Mouse (Mus musculus): Measurements from ENCODE around the gene Gtf3c1. TPM values are rescaled to one million over a fixed set of nuclear protein-coding genes. Genes with fewer than 3 reads are reported as not detected.
"Not testable (repeated sequence)": the region's sequence is repeated elsewhere in the genome, so short reads cannot be mapped to it uniquely, and the experiment has no call there.

Gene Gtf3c1
- polyA plus RNA-seq, 1 experiment from 2014 or later, result 24.0 TPM

- Histone ChIP-seq H3K36me3 (ENCODE audit: control insufficient read depth, insufficient read depth, low read length) (no peaks in the 10 kb centered on the region), H3K9me3 (replicated peaks; ENCODE audit: control insufficient read depth, low read length) (no peaks in the 10 kb centered on the region), H3K4me3 (replicated peaks; ENCODE audit: low read length) (no peak overlapping the region), H3K4me2 (ENCODE audit: low read depth, low read length) (no peak overlapping the region), H3K27me3 (ENCODE audit: control insufficient read depth, insufficient read depth, low read length) (no peaks in the 10 kb centered on the region), H3K9ac (ENCODE audit: low read length) (no peak overlapping the region), H3K4me1 (ENCODE audit: control insufficient read depth, insufficient read depth, low read length) (peaks cover 7% of the 10 kb centered on the region; the same call in 1 of the 2 replicates), H3K27ac (ENCODE audit: low read length) (peak overlapping the region; percentile 12; the same call in 1 of the 2 replicates)
- peak; percentile 67; the same call in 1 of the 2 replicates for ATAC-seq (ENCODE audit: insufficient read depth, low FRiP score)
- 42% methylated on average over 2 of the region's 2 CpGs for WGBS
Observed at GRCm38 (mm10) chr7:125716724-125717123, 9.1 kb upstream of the Gtf3c1 start.

GRCm38 (mm10) chr7:125714803-125715202 is 7.2 kb upstream of the Gtf3c1 start:
- H3K4me2 ChIP-seq (ENCODE audit: low read depth, low read length), result no peak overlapping the region
- no peak for ATAC-seq (ENCODE audit: insufficient read depth, low FRiP score)
- H3K4me3 ChIP-seq (replicated peaks; ENCODE audit: low read length), result no peak overlapping the region
- no peaks in the 10 kb centered on the region for H3K27me3 ChIP-seq (ENCODE audit: control insufficient read depth, insufficient read depth, low read length)
- no peak overlapping the region for H3K27ac ChIP-seq (ENCODE audit: low read length)
- 0 out of 2 replicates have a peak, but pooled peaks cover 4% of the 10 kb centered on the region for H3K4me1 ChIP-seq (ENCODE audit: control insufficient read depth, insufficient read depth, low read length)
- H3K9ac ChIP-seq (ENCODE audit: low read length), result no peak overlapping the region
- no peaks in the 10 kb centered on the region for H3K9me3 ChIP-seq (replicated peaks; ENCODE audit: control insufficient read depth, low read length)
- no peaks in the 10 kb centered on the region for H3K36me3 ChIP-seq (ENCODE audit: control insufficient read depth, insufficient read depth, low read length)
- 80% methylated on average over 3 of the region's 3 CpGs for WGBS

GRCm38 (mm10) chr7:125713542-125714055 is 6.0 kb upstream of the Gtf3c1 start:
- H3K4me1 ChIP-seq (ENCODE audit: control insufficient read depth, insufficient read depth, low read length); H3K9ac ChIP-seq (ENCODE audit: low read length); H3K27ac ChIP-seq (ENCODE audit: low read length); H3K4me2 ChIP-seq (ENCODE audit: low read depth, low read length); ATAC-seq (ENCODE audit: insufficient read depth, low FRiP score); H3K27me3 ChIP-seq (ENCODE audit: control insufficient read depth, insufficient read depth, low read length); H3K9me3 ChIP-seq (replicated peaks; ENCODE audit: control insufficient read depth, low read length); H3K36me3 ChIP-seq (ENCODE audit: control insufficient read depth, insufficient read depth, low read length); H3K4me3 ChIP-seq (replicated peaks; ENCODE audit: low read length): not testable (repeated sequence)
- WGBS, result 84% methylated on average over 7 of the region's 7 CpGs

- ATAC-seq (ENCODE audit: insufficient read depth, low FRiP score), result no peak
- Histone ChIP-seq H3K4me1 (ENCODE audit: control insufficient read depth, insufficient read depth, low read length) (peaks cover 29% of the 10 kb centered on the region), H3K9ac (ENCODE audit: low read length) (peak overlapping the region; percentile 88), H3K27ac (ENCODE audit: low read length) (peak overlapping the region; percentile 41; the same call in 1 of the 2 replicates), H3K4me3 (replicated peaks; ENCODE audit: low read length) (peak overlapping the region; percentile 94), H3K36me3 (ENCODE audit: control insufficient read depth, insufficient read depth, low read length) (peaks cover 2% of the 10 kb centered on the region; the same call in 1 of the 2 replicates), H3K4me2 (ENCODE audit: low read depth, low read length) (peak overlapping the region; percentile 83), H3K9me3 (replicated peaks; ENCODE audit: control insufficient read depth, low read length) (no peaks in the 10 kb centered on the region), H3K27me3 (ENCODE audit: control insufficient read depth, insufficient read depth, low read length) (no peaks in the 10 kb centered on the region)
- WGBS, result under 1% methylated on average over 15 of the region's 15 CpGs
Observed at GRCm38 (mm10) chr7:125708100-125708499, 520 bp upstream of the Gtf3c1 start.

- H3K27me3 ChIP-seq (ENCODE audit: control insufficient read depth, insufficient read depth, low read length), result no peaks in the 10 kb centered on the region
- peak overlapping the region; percentile 62 for H3K4me2 ChIP-seq (ENCODE audit: low read depth, low read length)
- H3K9ac ChIP-seq (ENCODE audit: low read length), result peak overlapping the region; percentile 90
- ATAC-seq (ENCODE audit: insufficient read depth, low FRiP score), result peak; percentile 74
- peak overlapping the region; percentile 94 for H3K4me3 ChIP-seq (replicated peaks; ENCODE audit: low read length)
- under 1% methylated on average over 24 of the region's 24 CpGs for WGBS
- H3K9me3 ChIP-seq (replicated peaks; ENCODE audit: control insufficient read depth, low read length), result no peaks in the 10 kb centered on the region
- H3K27ac ChIP-seq (ENCODE audit: low read length), result peak overlapping the region; percentile 89
- H3K4me1 ChIP-seq (ENCODE audit: control insufficient read depth, insufficient read depth, low read length), result peaks cover 29% of the 10 kb centered on the region
- H3K36me3 ChIP-seq (ENCODE audit: control insufficient read depth, insufficient read depth, low read length), result peaks cover 11% of the 10 kb centered on the region
Observed at GRCm38 (mm10) chr7:125707186-125707585, 394 bp downstream of the Gtf3c1 start.

GRCm38 (mm10) chr7:125702791-125703190 is 4.8 kb downstream of the Gtf3c1 start:
- peaks cover 21% of the 10 kb centered on the region for H3K4me1 ChIP-seq (ENCODE audit: control insufficient read depth, insufficient read depth, low read length)
- WGBS, result 88% methylated on average over 1 of the region's 1 CpGs
- ATAC-seq (ENCODE audit: insufficient read depth, low FRiP score), result no peak

GRCm38 (mm10) chr7:125694056-125694455 is 13.5 kb downstream of the Gtf3c1 start:
- H3K9me3 ChIP-seq (replicated peaks; ENCODE audit: control insufficient read depth, low read length), result peaks cover 7% of the 10 kb centered on the region; the same call in 1 of the 2 replicates
- 53% methylated on average over 5 of the region's 5 CpGs for WGBS
- no peak overlapping the region for H3K4me3 ChIP-seq (replicated peaks; ENCODE audit: low read length)
- H3K9ac ChIP-seq (ENCODE audit: low read length), result no peak overlapping the region
- no peak overlapping the region for H3K4me2 ChIP-seq (ENCODE audit: low read depth, low read length)
- H3K36me3 ChIP-seq (ENCODE audit: control insufficient read depth, insufficient read depth, low read length), result peaks cover 44% of the 10 kb centered on the region
- no peaks in the 10 kb centered on the region for H3K27me3 ChIP-seq (ENCODE audit: control insufficient read depth, insufficient read depth, low read length)
- H3K4me1 ChIP-seq (ENCODE audit: control insufficient read depth, insufficient read depth, low read length), result no peaks in the 10 kb centered on the region
- ATAC-seq (ENCODE audit: insufficient read depth, low FRiP score), result no peak
- H3K27ac ChIP-seq (ENCODE audit: low read length), result no peak overlapping the region

More at GRCm38 (mm10) chr7:125702791-125703190, 4.8 kb downstream of the Gtf3c1 start:
- H3K27ac ChIP-seq (ENCODE audit: low read length), result no peak overlapping the region
- H3K9me3 ChIP-seq (replicated peaks; ENCODE audit: control insufficient read depth, low read length), result peaks cover 9% of the 10 kb centered on the region; the same call in 1 of the 2 replicates
- peaks cover 49% of the 10 kb centered on the region for H3K36me3 ChIP-seq (ENCODE audit: control insufficient read depth, insufficient read depth, low read length)
- no peak overlapping the region for H3K4me3 ChIP-seq (replicated peaks; ENCODE audit: low read length)
- H3K9ac ChIP-seq (ENCODE audit: low read length), result no peak overlapping the region
- no peak overlapping the region for H3K4me2 ChIP-seq (ENCODE audit: low read depth, low read length)
- H3K27me3 ChIP-seq (ENCODE audit: control insufficient read depth, insufficient read depth, low read length), result no peaks in the 10 kb centered on the region

GRCm38 (mm10) chr7:125690516-125690915 is 17.1 kb downstream of the Gtf3c1 start:
- H3K9me3 ChIP-seq (replicated peaks; ENCODE audit: control insufficient read depth, low read length), result no peaks in the 10 kb centered on the region
- WGBS, result 86% methylated on average over 4 of the region's 4 CpGs
- peaks cover 20% of the 10 kb centered on the region for H3K36me3 ChIP-seq (ENCODE audit: control insufficient read depth, insufficient read depth, low read length)

GRCm38 (mm10) chr7:125679936-125680335 is 27.6 kb downstream of the Gtf3c1 start:
- H3K4me3 ChIP-seq (replicated peaks; ENCODE audit: low read length), result no peak overlapping the region
- no peak for ATAC-seq (ENCODE audit: insufficient read depth, low FRiP score)
- no peak overlapping the region for H3K4me2 ChIP-seq (ENCODE audit: low read depth, low read length)
- no peak overlapping the region for H3K27ac ChIP-seq (ENCODE audit: low read length)
- WGBS, result 91% methylated on average over 9 of the region's 9 CpGs
- H3K9ac ChIP-seq (ENCODE audit: low read length), result no peak overlapping the region
- no peaks in the 10 kb centered on the region for H3K27me3 ChIP-seq (ENCODE audit: control insufficient read depth, insufficient read depth, low read length)
- H3K36me3 ChIP-seq (ENCODE audit: control insufficient read depth, insufficient read depth, low read length), result peaks cover 44% of the 10 kb centered on the region
- H3K4me1 ChIP-seq (ENCODE audit: control insufficient read depth, insufficient read depth, low read length), result no peaks in the 10 kb centered on the region
- H3K9me3 ChIP-seq (replicated peaks; ENCODE audit: control insufficient read depth, low read length), result no peaks in the 10 kb centered on the region

More at GRCm38 (mm10) chr7:125690516-125690915, 17.1 kb downstream of the Gtf3c1 start:
- no peak for ATAC-seq (ENCODE audit: insufficient read depth, low FRiP score)
- Histone ChIP-seq H3K4me3 (replicated peaks; ENCODE audit: low read length) (no peak overlapping the region), H3K27me3 (ENCODE audit: control insufficient read depth, insufficient read depth, low read length) (no peaks in the 10 kb centered on the region), H3K9ac (ENCODE audit: low read length) (no peak overlapping the region), H3K4me2 (ENCODE audit: low read depth, low read length) (no peak overlapping the region), H3K4me1 (ENCODE audit: control insufficient read depth, insufficient read depth, low read length) (no peaks in the 10 kb centered on the region), H3K27ac (ENCODE audit: low read length) (no peak overlapping the region)
